Mouse (Mus musculus) liver, embryonic 14.5 days (tissue): ENCODE results near the gene Tmcc1.

Experiments used
- CTCF ChIP-seq: IDR thresholded peaks from 2 replicates; pipeline ENCODE4 v1.5.1; 2016; ENCODE audit warnings: antibody characterized with exemption, low read depth, control low read depth
- EP300 ChIP-seq: IDR thresholded peaks from 2 replicates; pipeline ENCODE4 v1.6.1; 2016; ENCODE audit warnings: antibody characterized with exemption, low read depth

GRCm38 (mm10) chr6:116005275-116005958 lies 187.9 kb downstream of the Tmcc1 start:
- TF ChIP-seq CTCF (no peak), EP300 (no peak)
